Mouse (Mus musculus) lung, adult 2 months (tissue): Measurements from ENCODE around the gene Crip1.

Experiments used
- CTCF ChIP-seq: fragments of 200-500 bp; IDR thresholded peaks from 2 replicates; pipeline ENCODE4 v1.5.1; 2011; ENCODE audit warnings: mild to moderate bottlenecking, low read length, control low read depth; ENCODE audit not compliant: insufficient read depth
- POLR2A ChIP-seq: fragments of 200-500 bp; IDR thresholded peaks from 2 replicates; pipeline ENCODE4 v1.6.1; 2011; ENCODE audit warnings: low read depth, mild to moderate bottlenecking, control low read depth, low read length, borderline replicate concordance; ENCODE audit errors: extremely low read depth

GRCm38 (mm10) chr12:113187011-113187375 is 40.9 kb downstream of the Crip1 start:
- no peak for TF ChIP-seq CTCF
- no peak for TF ChIP-seq POLR2A
